ENCODE assay signal across 8 mouse cellular contexts in the genomic region with DNA sequence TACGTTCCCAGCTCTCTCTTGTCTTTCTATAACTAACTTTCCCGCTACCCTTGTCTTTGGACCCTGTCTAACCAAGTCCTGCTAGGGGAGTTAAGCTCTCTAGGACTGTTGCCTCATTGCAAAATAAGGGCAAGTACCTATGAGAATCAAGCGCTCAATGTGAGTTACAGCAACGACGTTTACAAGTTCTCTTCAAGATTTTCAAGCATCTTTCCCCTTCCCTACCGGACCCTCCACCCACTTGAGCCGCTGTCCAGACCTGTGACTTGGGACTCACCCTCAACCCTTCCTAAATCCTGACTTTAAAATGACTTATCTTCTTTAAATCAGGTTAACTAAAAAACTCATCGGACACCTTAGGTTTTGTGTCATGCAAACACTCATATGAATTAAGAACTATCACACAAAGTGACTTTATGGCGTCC. TPM values are rescaled to one million over a fixed set of nuclear protein-coding genes. Genes with fewer than 3 reads are reported as not detected.
DNase-seq lines count a peak whose midpoint lies in the region; ATAC-seq and TF ChIP-seq lines count a peak whose summit lies in the region.

No protein-coding gene starts in this region.

- 0 out of 2 replicates have a peak, but pooled peaks have one; percentile 15 for ATAC-seq in G1E (ENCODE audit: extremely low read depth, insufficient number of reproducible peaks, low FRiP score, poor library complexity, severe bottlenecking)
- ATAC-seq in forebrain, embryonic 14.5 days, result peak; percentile 8; the same call in 1 of the 2 replicates
- ATAC-seq in kidney, postnatal 0 days (replicated peaks; ENCODE audit: low FRiP score, low read depth), result no peak
- peak; percentile 7 for ATAC-seq in midbrain, embryonic 16.5 days

- H3K4me2 ChIP-seq in forebrain, embryonic 14.5 days (ENCODE audit: low read length), result peak overlapping the region; percentile 79
- peak overlapping the region; percentile 84 for H3K4me2 ChIP-seq in kidney, postnatal 0 days (ENCODE audit: low read length)
- H3K4me2 ChIP-seq in midbrain, embryonic 16.5 days (ENCODE audit: low read length), result peak overlapping the region; percentile 79

- H3K4me1 ChIP-seq in G1E (ENCODE audit: insufficient read depth, low read depth, low read length), result peaks cover 36% of the 10 kb centered on the region
- peaks cover 8% of the 10 kb centered on the region for H3K4me1 ChIP-seq in forebrain, embryonic 14.5 days (ENCODE audit: control insufficient read depth, insufficient read depth, low read length)
- H3K4me1 ChIP-seq in kidney, postnatal 0 days (replicated peaks; ENCODE audit: insufficient read depth, low read length), result 0 out of 2 replicates have a peak, but pooled peaks cover 5% of the 10 kb centered on the region
- H3K4me1 ChIP-seq in midbrain, embryonic 16.5 days (ENCODE audit: control insufficient read depth, insufficient read depth, low read length), result peaks cover 11% of the 10 kb centered on the region

- intact Hi-C loops in heart, postnatal 25 days (cut with DNase I), result loop anchor here (5.0 kb wide), 2 partner anchors 35 to 230 kb away; partner anchors contain the start of gene Nop10

- H3K27ac ChIP-seq in forebrain, embryonic 14.5 days (ENCODE audit: low read depth, low read length), result peak overlapping the region; percentile 97
- peak overlapping the region; percentile 99 for H3K27ac ChIP-seq in kidney, postnatal 0 days
- H3K27ac ChIP-seq in midbrain, embryonic 16.5 days (ENCODE audit: low read length), result peak overlapping the region; percentile 96

- DNase-seq in heart, adult 18-20 months, result peak; percentile 14 to 66
- no peak for DNase-seq in heart, postnatal 25 days (ENCODE audit: low spot score)
- no peak for DNase-seq in G1E (ENCODE audit: low spot score)
- peak; percentile 11 for DNase-seq in forebrain, embryonic 14.5 days (ENCODE audit: low spot score)
- peak; percentile 59 for DNase-seq in kidney, postnatal 0 days (ENCODE audit: low spot score)
- no peak for DNase-seq in frontal cortex, postnatal 10 days (ENCODE audit: low spot score in 2 of 2)
- no peak for DNase-seq in adrenal gland, postnatal 4 days (ENCODE audit: low spot score in 2 of 2)

- peak overlapping the region; percentile 78 for H3K4me3 ChIP-seq in G1E (ENCODE audit: low read depth, low read length)
- H3K4me3 ChIP-seq in forebrain, embryonic 14.5 days (ENCODE audit: low read depth, low read length), result peak overlapping the region; percentile 69
- H3K4me3 ChIP-seq in kidney, postnatal 0 days (replicated peaks; ENCODE audit: low read depth, low read length), result peak overlapping the region; percentile 78
- H3K4me3 ChIP-seq in midbrain, embryonic 16.5 days (ENCODE audit: low read depth, low read length), result peak overlapping the region; percentile 97

- TF ChIP-seq CTCF in G1E (IDR thresholded peaks at IDR 0.05; ENCODE audit: low read depth, low read length), result no peak
- no peak for TF ChIP-seq CTCF in kidney, postnatal 0 days (IDR thresholded peaks at IDR 0.05; ENCODE audit: low read depth)

- H3K9ac ChIP-seq in forebrain, embryonic 14.5 days (ENCODE audit: low read length), result peak overlapping the region; percentile 96
- H3K9ac ChIP-seq in kidney, postnatal 0 days (ENCODE audit: low read depth, low read length), result peak overlapping the region; percentile 99
- H3K9ac ChIP-seq in midbrain, embryonic 16.5 days (ENCODE audit: low read depth, low read length), result peak overlapping the region; percentile 100

- H3K27me3 ChIP-seq in G1E (ENCODE audit: insufficient read depth, low read length), result no peaks in the 10 kb centered on the region
- H3K27me3 ChIP-seq in forebrain, embryonic 14.5 days (replicated peaks; ENCODE audit: control insufficient read depth, insufficient read depth, low read length), result no peaks in the 10 kb centered on the region
- H3K27me3 ChIP-seq in kidney, postnatal 0 days (ENCODE audit: insufficient read depth, low read length), result no peaks in the 10 kb centered on the region
- H3K27me3 ChIP-seq in midbrain, embryonic 16.5 days (ENCODE audit: control insufficient read depth, insufficient read depth, low read depth, low read length), result no peaks in the 10 kb centered on the region

- 3% methylated on average over 9 of the region's 9 CpGs for WGBS in forebrain, embryonic 14.5 days
- WGBS in kidney, postnatal 0 days, result 7% methylated on average over 9 of the region's 9 CpGs
- WGBS in midbrain, embryonic 16.5 days, result 4% methylated on average over 9 of the region's 9 CpGs

- peaks cover 4% of the 10 kb centered on the region for H3K36me3 ChIP-seq in G1E (replicated peaks)
- H3K36me3 ChIP-seq in forebrain, embryonic 14.5 days (ENCODE audit: control insufficient read depth, insufficient read depth, low read length), result no peaks in the 10 kb centered on the region
- H3K36me3 ChIP-seq in kidney, postnatal 0 days (ENCODE audit: insufficient read depth, low read length), result no peaks in the 10 kb centered on the region
- H3K36me3 ChIP-seq in midbrain, embryonic 16.5 days (ENCODE audit: control insufficient read depth, insufficient read depth, low read length), result no peaks in the 10 kb centered on the region

- H3K9me3 ChIP-seq in G1E (replicated peaks), result no peaks in the 10 kb centered on the region
- H3K9me3 ChIP-seq in forebrain, embryonic 14.5 days (replicated peaks; ENCODE audit: control insufficient read depth, low read length), result no peaks in the 10 kb centered on the region
- no peaks in the 10 kb centered on the region for H3K9me3 ChIP-seq in kidney, postnatal 0 days (replicated peaks; ENCODE audit: low read length)
- no peaks in the 10 kb centered on the region for H3K9me3 ChIP-seq in midbrain, embryonic 16.5 days (replicated peaks; ENCODE audit: control insufficient read depth, low read length, poor library complexity, severe bottlenecking)

RNA-seq across cellular contexts. Expression of gene Aven, which starts 0.3 kb away (rescaled TPM):
- 10 to 100 TPM; 15.3 to 22.5 TPM for total RNA-seq in heart, adult 18-20 months (2021)
- total RNA-seq in heart, postnatal 25 days (2021), result 10 to 100 TPM; 16.3 to 18.3 TPM
- total RNA-seq in G1E (2014; fragmentation: Nextera tagmentation), result 9.8 and 11.4 TPM in 2 replicates
- 25.5 and 29.7 TPM in 2 replicates for total RNA-seq in G1E (2017)
- 6.9 and 10.2 TPM in 2 replicates for polyA plus RNA-seq in G1E (2012)
- polyA plus RNA-seq in forebrain, embryonic 14.5 days (2014; fragmentation: Nextera tagmentation; extraction: Ambion mirVana), result 2.7 and 3.0 TPM in 2 replicates
- 5.4 and 6.2 TPM in 2 replicates for polyA plus RNA-seq in kidney, postnatal 0 days (2015; fragmentation: Nextera tagmentation; extraction: Ambion mirVana)
- polyA plus RNA-seq in midbrain, embryonic 16.5 days (2015; fragmentation: Nextera tagmentation; extraction: Ambion mirVana), result 2.6 and 2.7 TPM in 2 replicates
- 10 to 100 TPM; 13.1 to 13.7 TPM for total RNA-seq in adrenal gland, postnatal 4 days (2021)

RNA-seq across cellular contexts. Expression of gene Chrm5, which starts 11.9 kb away (rescaled TPM):
- total RNA-seq in heart, adult 18-20 months (2021), result not detected
- not detected for total RNA-seq in heart, postnatal 25 days (2021)
- total RNA-seq in G1E (2014; fragmentation: Nextera tagmentation) (not detected in 2 replicates), G1E (2017) (not detected in 2 replicates)
- polyA plus RNA-seq in G1E (2012), result not detected in 2 replicates
- polyA plus RNA-seq in forebrain, embryonic 14.5 days (2014; fragmentation: Nextera tagmentation; extraction: Ambion mirVana), result 0.42 and 0.49 TPM in 2 replicates
- polyA plus RNA-seq in kidney, postnatal 0 days (2015; fragmentation: Nextera tagmentation; extraction: Ambion mirVana), result not detected in 2 replicates
- polyA plus RNA-seq in midbrain, embryonic 16.5 days (2015; fragmentation: Nextera tagmentation; extraction: Ambion mirVana), result 1.4 and 1.5 TPM in 2 replicates
- under 1 TPM in 1 of 2 experiments, not detected in 1; 0.25 TPM for total RNA-seq in adrenal gland, postnatal 4 days (2021)

RNA-seq across cellular contexts. Expression of gene Emc7, which starts 37.6 kb away (rescaled TPM):
- total RNA-seq in heart, adult 18-20 months (2021), result 10 to 100 TPM; 17.3 TPM
- total RNA-seq in heart, postnatal 25 days (2021), result 10 to 100 TPM; 15.3 to 15.8 TPM
- total RNA-seq in G1E (2014; fragmentation: Nextera tagmentation) (14.4 and 15.0 TPM in 2 replicates), G1E (2017) (9.7 and 11.9 TPM in 2 replicates)
- polyA plus RNA-seq in G1E (2012), result 1.1 and 1.8 TPM in 2 replicates
- polyA plus RNA-seq in forebrain, embryonic 14.5 days (2014; fragmentation: Nextera tagmentation; extraction: Ambion mirVana), result 15.2 and 15.3 TPM in 2 replicates
- polyA plus RNA-seq in kidney, postnatal 0 days (2015; fragmentation: Nextera tagmentation; extraction: Ambion mirVana), result 31.8 and 32.8 TPM in 2 replicates
- polyA plus RNA-seq in midbrain, embryonic 16.5 days (2015; fragmentation: Nextera tagmentation; extraction: Ambion mirVana), result 22.2 and 23.3 TPM in 2 replicates
- total RNA-seq in adrenal gland, postnatal 4 days (2021), result 10 to 100 TPM; 25.1 to 28.3 TPM

Comparison
In these comparisons a context has a peak if more than half of its experiments do, and no peak if none do; other contexts are left out.
1. DNase-seq: peak in heart, adult 18-20 months (2 of 2), forebrain, embryonic 14.5 days (single experiment) and kidney, postnatal 0 days (single experiment); none in heart, postnatal 25 days (single experiment), G1E (single experiment), frontal cortex, postnatal 10 days (0 of 2) and adrenal gland, postnatal 4 days (0 of 2).
2. Peak in every context shown above with its lines, with median percentiles within 50 percentile points of each other: H3K4me3 ChIP-seq, H3K27ac ChIP-seq, H3K4me2 ChIP-seq and H3K9ac ChIP-seq.